Mouse (Mus musculus) neural tube, embryonic 15.5 days (tissue): ENCODE measurements around the gene Ackr2. TPM values are rescaled to one million over a fixed set of nuclear protein-coding genes. Genes with fewer than 3 reads are reported as not detected.

ENCODE experiments used
- ATAC-seq: fragments of 200-750 bp; cut with Nextera tagmentation; 2 replicates; pipeline ENCODE4 v1.8.0; 2017; ENCODE audit warnings: mild to moderate bottlenecking, moderate TSS enrichment, moderate library complexity; ENCODE audit not compliant: low FRiP score
- H3K27ac ChIP-seq: fragments of 300-500 bp; sonication (generic); replicated peaks from 2 replicates; pipeline ENCODE4 v1.5.1; 2015; ENCODE audit warnings: mild to moderate bottlenecking, inconsistent platforms
- H3K27me3 ChIP-seq: fragments of 300-500 bp; sonication (generic); replicated peaks from 2 replicates; pipeline ENCODE4 v1.6.1; 2015; ENCODE audit warnings: inconsistent platforms
- H3K36me3 ChIP-seq: fragments of 300-500 bp; sonication (generic); 2 replicates; pipeline ENCODE4 v1.6.1; 2015; ENCODE audit warnings: inconsistent platforms
- H3K4me1 ChIP-seq: fragments of 300-500 bp; sonication (generic); 2 replicates; pipeline ENCODE4 v1.6.1; 2015; ENCODE audit warnings: inconsistent platforms
- H3K4me2 ChIP-seq: fragments of 300-500 bp; sonication (generic); 2 replicates; pipeline ENCODE4 v1.6.1; 2015; ENCODE audit warnings: inconsistent platforms, mild to moderate bottlenecking, moderate library complexity
- H3K4me3 ChIP-seq: fragments of 300-500 bp; sonication (generic); replicated peaks from 2 replicates; pipeline ENCODE4 v1.5.1; 2015; ENCODE audit warnings: mild to moderate bottlenecking, inconsistent platforms
- H3K9ac ChIP-seq: fragments of 300-500 bp; sonication (generic); replicated peaks from 2 replicates; pipeline ENCODE4 v1.6.1; 2015; ENCODE audit warnings: mild to moderate bottlenecking, inconsistent platforms
- H3K9me3 ChIP-seq: fragments of 300-500 bp; sonication (generic); replicated peaks from 2 replicates; pipeline ENCODE4 v1.6.1; 2016; ENCODE audit warnings: inconsistent platforms
- WGBS: fragments of 180-500 bp; shearing (Covaris S2); methylation state at CpG from one replicate; pipeline ENCODE4 v1.1.7; 2015; ENCODE audit warnings: mixed read lengths; 5-methylcytosine and 5-hydroxymethylcytosine counted together
- polyA plus RNA-seq: library from polyadenylated mRNA; unstranded; fragments of >200 nt; fragmentation: Nextera tagmentation; extraction: Ambion mirVana; gene quantifications from 2 replicates; pipeline ENCODE4 v1.2.1, GENCODE M21; 2015

The Ackr2 gene
- polyA plus RNA-seq, 1 experiment from 2014 or later, result 1.5 TPM

- Histone ChIP-seq H3K27me3 (no peaks in the 10 kb centered on the region), H3K27ac (no peak overlapping the region), H3K9me3 (no peaks in the 10 kb centered on the region), H3K9ac (no peak overlapping the region), H3K4me2 (no peak overlapping the region), H3K4me3 (no peak overlapping the region), H3K36me3 (no peaks in the 10 kb centered on the region), H3K4me1 (peaks cover 13% of the 10 kb centered on the region)
- WGBS, result 16% methylated on average over 4 of the region's 4 CpGs
- ATAC-seq, result no peak
These were observed 49.6 kb downstream of the Ackr2 start for GRCm38 (mm10) chr9:121947784-121948183.

GRCm38 (mm10) chr9:121948431-121948830 is 50.3 kb downstream of the Ackr2 start:
- H3K4me1 ChIP-seq, result peaks cover 13% of the 10 kb centered on the region
- no peaks in the 10 kb centered on the region for H3K27me3 ChIP-seq
- H3K36me3 ChIP-seq, result no peaks in the 10 kb centered on the region
- no peak overlapping the region for H3K9ac ChIP-seq
- no peak overlapping the region for H3K27ac ChIP-seq
- WGBS, result 86% methylated on average over 4 of the region's 4 CpGs
- no peak overlapping the region for H3K4me2 ChIP-seq
- H3K4me3 ChIP-seq, result no peak overlapping the region
- ATAC-seq, result no peak
- no peaks in the 10 kb centered on the region for H3K9me3 ChIP-seq

- Histone ChIP-seq H3K27me3 (no peaks in the 10 kb centered on the region), H3K27ac (peak within 1 kb of the TSS; percentile 64), H3K4me1 (peaks cover 13% of the 10 kb centered on the region), H3K9me3 (no peaks in the 10 kb centered on the region), H3K9ac (peak within 1 kb of the TSS; percentile 34; the same call in 1 of the 2 replicates), H3K4me3 (peak within 1 kb of the TSS; percentile 25), H3K36me3 (no peaks in the 10 kb centered on the region), H3K4me2 (peak within 1 kb of the TSS; percentile 51)
- WGBS, result 7% methylated on average over 14 of the region's 14 CpGs
- peak; percentile 82 for ATAC-seq
These were observed 52.4 kb downstream of the Ackr2 start, which contains the start of gene Fam198a for GRCm38 (mm10) chr9:121950418-121951113. Gene Fam198a, plus strand, starts transcription at chr9:121950988.

- H3K4me1 ChIP-seq, result peaks cover 13% of the 10 kb centered on the region
- peak overlapping the region; percentile 51 for H3K4me2 ChIP-seq
- H3K27me3 ChIP-seq, result no peaks in the 10 kb centered on the region
- peak; percentile 45 for ATAC-seq
- WGBS, result 43% methylated on average over 4 of the region's 4 CpGs
- H3K9ac ChIP-seq, result peak overlapping the region; percentile 34; the same call in 1 of the 2 replicates
- H3K9me3 ChIP-seq, result no peaks in the 10 kb centered on the region
- H3K4me3 ChIP-seq, result peak overlapping the region; percentile 25
- H3K36me3 ChIP-seq, result no peaks in the 10 kb centered on the region
- H3K27ac ChIP-seq, result peak overlapping the region; percentile 64; the same call in 1 of the 2 replicates
These were observed 52.9 kb downstream of the Ackr2 start for GRCm38 (mm10) chr9:121951114-121951423.

GRCm38 (mm10) chr9:121952596-121952995 is 54.4 kb downstream of the Ackr2 start:
- Histone ChIP-seq H3K27ac (no peak overlapping the region), H3K4me2 (no peak overlapping the region), H3K36me3 (no peaks in the 10 kb centered on the region), H3K4me3 (no peak overlapping the region), H3K9ac (no peak overlapping the region), H3K4me1 (peaks cover 13% of the 10 kb centered on the region), H3K9me3 (no peaks in the 10 kb centered on the region), H3K27me3 (no peaks in the 10 kb centered on the region)
- no peak for ATAC-seq
- 89% methylated on average over 6 of the region's 6 CpGs for WGBS

- 0 out of 2 replicates have a peak, but pooled peaks cover 3% of the 10 kb centered on the region for H3K4me1 ChIP-seq
- H3K36me3 ChIP-seq, result no peaks in the 10 kb centered on the region
- H3K27me3 ChIP-seq, result no peaks in the 10 kb centered on the region
- no peaks in the 10 kb centered on the region for H3K9me3 ChIP-seq
- no peak overlapping the region for H3K4me2 ChIP-seq
- 65% methylated on average over 7 of the region's 7 CpGs for WGBS
- ATAC-seq, result no peak
- H3K9ac ChIP-seq, result no peak overlapping the region
- no peak overlapping the region for H3K27ac ChIP-seq
- H3K4me3 ChIP-seq, result no peak overlapping the region
These were observed 61.9 kb downstream of the Ackr2 start for GRCm38 (mm10) chr9:121959966-121960635.

Other genes starting within 250 kb of the Ackr2 start
- gene Sec22c, start 192.9 kb upstream of the Ackr2 start, polyA plus RNA-seq, result 20.0 and 21.3 TPM in 2 replicates
- 182 and 206 TPM in 2 replicates for gene Ss18l2, start 188.0 kb upstream of the Ackr2 start, polyA plus RNA-seq
- gene Nktr, start 179.2 kb upstream of the Ackr2 start, polyA plus RNA-seq, result 51.5 and 52.8 TPM in 2 replicates
- gene Zfp651, start 139.0 kb upstream of the Ackr2 start, polyA plus RNA-seq, result 27.9 and 36.3 TPM in 2 replicates
- gene Klhl40, start 120.7 kb upstream of the Ackr2 start, polyA plus RNA-seq, result 2.7 and 3.6 TPM in 2 replicates
- gene Hhatl, start 105.8 kb upstream of the Ackr2 start, polyA plus RNA-seq, result 0.38 and 0.64 TPM in 2 replicates
- gene Ccdc13, start 58.9 kb upstream of the Ackr2 start, polyA plus RNA-seq, result 2.1 and 4.0 TPM in 2 replicates
- gene Higd1a, start 40.0 kb upstream of the Ackr2 start, polyA plus RNA-seq, result 149 and 169 TPM in 2 replicates
- not detected in 2 replicates for gene Cyp8b1, start 17.9 kb downstream of the Ackr2 start, polyA plus RNA-seq
- 1.9 and 2.4 TPM in 2 replicates for gene Fam198a, start 52.6 kb downstream of the Ackr2 start, polyA plus RNA-seq
- 34.3 and 37.8 TPM in 2 replicates for gene Pomgnt2, start 98.8 kb downstream of the Ackr2 start, polyA plus RNA-seq
- gene Snrk, start 218.9 kb downstream of the Ackr2 start, polyA plus RNA-seq, result 74.3 and 76.6 TPM in 2 replicates